Mouse (Mus musculus) heart, postnatal 10 days (tissue): ENCODE results near the gene Nucks1. TPM values are rescaled to one million over a fixed set of nuclear protein-coding genes. Genes with fewer than 3 reads are reported as not detected.

Source experiments
- DNase-seq, 2 experiments: peaks; one replicate each; pipeline ENCODE4 v3.0.0; 2021
- intact Hi-C: fragments of 180-260 bp; cut with DNase I; formaldehyde crosslinking; loops from one replicate; pipeline ENCODE4 v1.15.1; 2025
- total RNA-seq, 2 experiments: library from RNA; stranded (reverse); gene quantifications; 2 replicates each; pipeline ENCODE4 v1.2.3; 2021

Gene Nucks1
- total RNA-seq, 2 experiments from 2014 or later = 105 to 107 TPM

DNA sequence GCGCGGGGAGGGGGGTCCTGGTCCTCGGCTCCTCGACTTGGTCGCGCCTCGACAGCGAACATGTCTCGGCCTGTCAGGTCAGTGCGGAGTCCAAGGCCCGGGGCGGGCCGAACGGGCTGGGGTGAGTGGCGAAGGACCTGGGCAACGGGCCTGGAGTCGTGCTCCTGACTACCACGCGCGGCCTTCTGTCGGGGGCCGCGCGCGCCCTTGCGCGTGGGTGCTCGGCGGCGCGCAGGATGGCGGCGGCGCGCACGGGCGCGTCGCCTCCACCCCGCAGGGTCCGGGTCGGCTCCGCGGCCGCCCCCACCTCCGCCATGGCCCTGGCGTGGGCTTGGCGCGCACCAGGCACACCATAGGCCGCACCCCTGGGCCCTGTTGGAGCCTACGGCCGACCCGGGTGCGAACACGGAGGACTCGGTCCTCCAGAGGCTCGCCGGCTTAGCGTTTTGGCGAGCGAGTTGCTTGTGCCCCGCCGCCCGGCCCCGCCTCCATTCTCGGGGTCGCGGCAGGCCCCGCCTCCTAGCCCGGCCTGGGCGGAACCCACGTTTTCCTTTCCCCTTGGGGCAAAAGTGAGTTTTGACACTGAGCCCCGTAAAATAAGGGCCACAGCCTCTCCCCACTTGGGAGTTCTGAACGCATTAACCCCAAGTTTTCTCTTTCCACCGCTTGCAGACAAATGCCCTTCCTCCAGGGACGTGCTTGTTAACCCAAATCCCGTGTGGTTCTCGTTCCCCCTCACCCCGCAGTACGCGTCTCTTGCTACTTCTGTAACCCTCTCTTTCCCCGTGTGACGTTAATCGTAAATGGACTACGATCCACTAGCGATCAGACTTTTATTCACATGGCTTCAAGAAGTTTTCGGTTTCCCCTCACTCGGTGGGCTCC is 582 bp downstream of the Nucks1 start:
- peak; percentile 89 to 91 for DNase-seq
- intact Hi-C loops = loop anchor here (2.0 kb wide), 2 partner anchors 44 to 70 kb away; partner anchors contain the start of gene Rab29

DNA sequence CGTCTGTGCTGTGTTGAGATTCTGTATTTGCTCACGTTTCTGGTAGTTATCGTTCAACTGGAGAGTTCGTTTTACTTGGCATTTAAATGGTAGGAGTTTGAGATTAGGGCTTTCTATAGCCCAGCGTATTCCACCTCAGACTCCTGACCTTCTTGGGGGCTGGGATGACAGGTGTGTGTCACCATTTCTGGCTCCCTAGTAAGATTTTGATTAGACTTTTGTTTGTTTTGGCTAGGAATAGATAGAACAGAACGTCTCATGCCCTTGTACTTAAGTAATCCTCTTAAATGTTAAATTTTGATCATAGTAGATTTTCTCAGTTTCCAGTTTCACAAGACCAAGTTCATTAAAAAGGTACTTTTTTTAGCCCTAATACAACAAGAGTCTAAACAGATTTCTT is 7.3 kb downstream of the Nucks1 start:
- no peak for DNase-seq
- intact Hi-C loops = no loop called here

DNA sequence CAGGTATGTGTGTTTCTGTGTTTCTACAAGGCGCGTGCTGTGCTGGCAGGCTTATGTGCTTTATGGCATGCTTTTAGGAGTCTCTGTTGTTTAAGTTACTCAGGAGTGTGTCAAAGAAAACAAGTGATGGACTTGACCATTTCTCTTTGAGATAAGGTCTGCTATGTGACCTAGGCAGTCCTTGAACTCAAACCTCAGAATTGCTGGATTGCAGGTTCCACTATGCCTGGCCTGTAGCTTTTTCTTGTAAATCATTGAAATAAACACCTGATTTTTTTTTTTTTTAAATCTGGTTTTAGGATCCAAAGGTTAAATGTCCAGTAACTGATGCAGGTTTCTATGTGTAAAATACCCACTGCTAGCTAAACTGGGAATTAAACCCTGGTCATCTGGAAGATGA is 8.7 kb downstream of the Nucks1 start:
- DNase-seq = no peak
- intact Hi-C loops = no loop called here

GRCm38 (mm10) chr1:131922100-131922499 is 11.8 kb downstream of the Nucks1 start:
- DNase-seq = no peak
- intact Hi-C loops = no loop called here

GRCm38 (mm10) chr1:131933471-131933870 is 23.1 kb downstream of the Nucks1 start:
- intact Hi-C loops = no loop called here
- DNase-seq = no peak

DNA sequence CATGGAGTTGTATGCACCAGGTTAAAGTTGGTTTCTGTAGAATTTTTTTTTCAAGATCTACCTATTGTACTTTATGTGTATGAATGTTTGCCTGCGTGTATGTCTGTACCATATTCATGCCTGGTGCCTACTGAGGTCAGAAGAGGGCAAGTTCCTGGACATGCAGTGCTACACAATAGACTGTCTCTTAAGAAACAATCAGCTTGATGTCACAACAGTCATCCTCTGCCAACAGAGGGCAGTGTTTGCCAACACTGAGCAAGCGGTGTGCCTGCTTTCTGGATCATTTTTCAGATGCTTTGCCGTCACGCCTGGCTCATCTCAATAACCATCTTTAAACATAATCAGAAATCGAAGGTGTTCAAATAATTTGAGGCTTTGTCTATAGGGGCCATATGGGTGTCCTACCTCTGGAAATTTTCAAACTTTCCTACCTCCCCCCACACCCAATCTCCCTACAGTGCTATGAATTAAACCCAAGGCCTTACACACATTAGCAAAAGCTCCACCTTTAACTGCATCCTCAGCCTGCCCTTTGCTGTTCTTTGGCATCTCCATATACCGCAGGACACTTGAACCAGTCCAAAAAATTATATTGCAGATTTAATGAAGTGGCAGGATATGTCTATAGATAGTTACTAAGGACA is 27.4 kb downstream of the Nucks1 start:
- intact Hi-C loops = loop anchor here (1.0 to 5.0 kb wide), 3 partner anchors 44 to 180 kb away; no protein-coding TSS in a partner anchor

DNA sequence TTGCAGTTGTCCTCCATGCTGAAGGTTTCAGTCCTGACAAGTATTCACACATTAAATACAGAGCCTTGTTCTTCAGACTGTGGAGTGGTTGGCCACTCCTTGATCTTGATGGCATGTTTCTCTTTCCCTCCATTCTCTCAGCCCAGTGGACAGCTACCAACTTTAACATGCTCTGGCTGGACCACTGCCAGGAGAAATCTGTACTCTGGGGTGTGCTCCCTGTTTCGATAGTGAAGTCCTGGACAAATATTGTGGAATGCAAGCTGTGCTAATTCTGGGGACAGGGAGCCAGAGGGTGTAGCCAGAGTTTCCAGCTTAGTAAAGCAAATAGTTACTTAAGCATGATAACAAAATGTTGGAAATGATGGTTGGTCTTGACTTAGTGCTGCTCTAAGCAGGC is 28.5 kb downstream of the Nucks1 start:
- peak; percentile 77 for DNase-seq
- intact Hi-C loops = loop anchor here (5.0 kb wide), 1 partner anchor 178 kb away; no protein-coding TSS in a partner anchor

More for the DNA sequence above, 27.4 kb downstream of the Nucks1 start:
- DNase-seq = peak; percentile 83 to 86

DNA sequence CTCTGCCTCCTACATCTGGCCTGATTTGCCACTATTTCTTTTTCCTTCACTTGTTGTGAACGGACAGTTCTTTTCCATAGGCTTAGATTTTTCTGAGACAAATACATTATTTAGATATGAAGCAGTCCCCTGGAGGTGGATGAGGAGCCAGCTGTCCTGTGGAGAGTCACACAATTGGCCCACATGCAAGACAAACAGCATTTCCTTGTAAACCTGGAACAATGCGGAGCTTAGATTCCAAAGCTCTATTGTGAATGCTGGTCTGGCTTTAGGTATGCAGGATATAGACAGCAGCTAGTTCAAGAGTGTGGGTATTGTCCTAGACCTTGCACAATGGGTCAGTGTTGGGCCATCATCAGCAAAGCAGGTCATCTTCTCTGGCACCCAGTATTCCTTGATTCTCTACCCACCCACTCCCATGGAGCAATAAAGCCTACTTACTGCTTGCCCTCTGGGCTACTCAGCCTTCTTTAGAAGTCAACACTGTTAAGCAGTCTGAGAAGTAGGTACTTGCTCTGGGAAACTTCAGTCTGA is 30.4 kb downstream of the Nucks1 start:
- DNase-seq = no peak

DNA sequence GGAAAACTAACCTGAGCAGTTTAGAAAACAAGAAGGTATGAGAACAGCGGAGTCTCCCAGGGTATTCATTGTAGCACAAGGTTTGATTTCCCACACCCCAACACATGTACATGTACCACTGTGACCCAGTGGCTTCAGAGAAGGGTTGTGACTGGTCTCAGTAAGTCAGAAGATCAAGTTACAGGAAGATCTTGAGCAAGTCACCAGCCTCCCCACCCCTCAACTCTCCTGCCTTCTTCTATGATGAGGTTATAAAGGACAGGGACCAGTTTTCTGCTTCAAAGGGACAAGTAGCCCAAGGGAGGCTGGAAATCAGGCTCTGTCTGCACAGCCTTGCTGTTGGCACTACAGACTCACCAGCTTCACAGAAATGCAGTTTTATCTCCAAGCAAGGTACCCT is 31.2 kb downstream of the Nucks1 start:
- intact Hi-C loops = no loop called here
- no peak for DNase-seq

More for the DNA sequence above, 30.4 kb downstream of the Nucks1 start:
- intact Hi-C loops = no loop called here

DNA sequence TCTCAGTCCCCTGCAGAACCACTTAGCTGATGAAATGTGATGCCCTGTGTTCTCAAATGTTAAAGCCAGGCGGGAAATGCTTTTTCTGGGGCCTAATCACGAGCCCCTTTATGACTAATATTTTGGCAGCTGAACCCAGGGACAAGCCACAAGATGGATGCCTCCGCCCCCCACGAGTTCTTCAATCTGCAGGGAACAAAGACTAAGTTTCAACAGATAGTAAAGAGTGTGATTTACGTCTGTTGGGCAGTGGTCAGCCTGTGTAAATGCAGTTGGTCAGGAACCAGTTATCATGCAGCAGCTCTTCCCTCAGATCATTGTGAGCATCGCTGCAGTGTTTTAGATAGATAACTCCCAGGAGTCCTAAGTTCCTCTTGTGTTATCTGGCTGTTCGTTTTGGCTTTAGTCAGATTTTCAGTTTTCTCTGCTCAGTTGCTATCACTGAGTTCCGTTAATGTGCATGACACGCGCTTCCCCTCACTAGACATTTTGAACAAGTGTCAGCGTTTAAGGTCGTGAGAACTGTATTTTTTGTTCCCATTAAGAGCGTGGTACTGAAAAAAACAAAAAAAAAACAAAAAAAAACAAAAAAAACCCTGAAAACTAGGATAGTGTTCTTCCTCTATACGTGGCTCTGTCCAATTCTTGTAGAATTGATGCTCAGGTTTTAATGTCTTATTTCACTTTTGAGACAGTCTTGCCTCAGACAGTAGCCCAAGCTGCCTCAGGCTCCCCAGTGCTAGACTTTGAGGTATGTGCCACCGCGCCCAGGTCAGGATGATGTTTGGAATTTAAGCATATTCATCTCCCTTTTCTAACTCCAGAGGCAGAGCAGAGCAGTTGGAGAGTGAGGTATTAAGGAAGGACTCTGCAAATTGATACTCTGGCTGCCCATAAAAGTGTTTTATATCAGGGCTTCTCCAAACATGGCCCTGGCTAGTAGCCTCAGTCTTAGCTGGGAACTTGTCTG is 32.6 kb downstream of the Nucks1 start:
- intact Hi-C loops = no loop called here

GRCm38 (mm10) chr1:131945674-131946440 is 35.5 kb downstream of the Nucks1 start:
- intact Hi-C loops = no loop called here
- DNase-seq = no peak

More for the DNA sequence above, 32.6 kb downstream of the Nucks1 start:
- peak; percentile 40 to 42 for DNase-seq

GRCm38 (mm10) chr1:131946462-131947215 is 36.3 kb downstream of the Nucks1 start:
- intact Hi-C loops = no loop called here
- no peak for DNase-seq

DNA sequence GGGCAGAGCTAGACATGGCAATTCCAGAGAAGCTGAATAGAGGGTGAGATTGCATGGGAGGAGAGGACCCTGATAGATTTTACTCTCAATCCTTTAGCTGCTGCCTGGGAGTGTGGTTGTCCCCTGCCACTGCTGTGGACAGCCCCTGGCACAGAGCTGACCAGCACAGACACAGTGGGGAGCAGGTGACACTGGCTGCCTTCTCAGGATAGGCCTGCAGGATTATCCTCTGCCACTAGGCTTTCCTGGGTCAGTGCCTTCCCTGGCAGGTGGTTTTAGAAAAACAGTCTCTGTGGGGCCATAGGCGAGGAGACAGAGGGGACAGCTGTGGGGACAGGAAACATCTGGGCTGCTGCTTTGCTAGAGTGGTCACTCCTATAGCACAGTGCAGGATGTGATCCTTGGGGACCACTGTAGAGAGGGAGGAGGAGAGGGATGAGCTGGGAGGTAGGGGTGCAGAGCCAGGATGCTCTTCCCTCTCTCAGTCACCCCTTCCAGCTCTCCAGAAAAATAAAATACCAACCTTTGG is 37.7 kb downstream of the Nucks1 start:
- intact Hi-C loops = no loop called here
- DNase-seq = no peak

DNA sequence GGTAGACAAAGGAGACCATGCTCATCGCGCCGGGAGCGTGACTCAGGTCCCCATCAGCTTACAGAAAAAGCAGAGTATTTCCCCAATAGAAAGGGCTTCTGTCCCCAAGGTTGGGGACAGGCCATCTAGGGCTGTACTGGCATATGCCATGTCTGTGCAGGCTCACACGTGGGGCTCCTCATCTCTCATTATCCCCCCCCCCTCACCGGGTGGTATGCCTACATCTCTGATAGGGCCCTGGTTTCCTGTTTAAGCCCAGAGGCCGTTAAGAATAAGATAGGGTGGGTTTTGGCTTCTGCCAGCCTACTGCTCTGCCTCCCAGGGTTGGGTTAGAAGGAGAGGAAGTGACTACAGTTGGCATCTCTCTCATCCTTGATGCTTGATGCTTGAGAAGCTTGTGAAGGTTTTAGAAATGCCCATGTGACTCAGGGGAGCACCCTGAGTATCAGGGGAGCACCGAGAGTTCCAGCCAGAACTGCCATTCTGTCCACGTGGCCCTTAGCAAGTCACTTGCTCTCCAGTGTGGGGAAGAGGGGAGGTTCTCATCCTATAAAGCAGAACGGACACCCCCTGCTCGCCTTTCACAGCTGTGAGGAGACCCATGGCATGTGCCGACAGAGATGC is 44.0 kb downstream of the Nucks1 start:
- intact Hi-C loops = no loop called here
- no peak for DNase-seq

DNA sequence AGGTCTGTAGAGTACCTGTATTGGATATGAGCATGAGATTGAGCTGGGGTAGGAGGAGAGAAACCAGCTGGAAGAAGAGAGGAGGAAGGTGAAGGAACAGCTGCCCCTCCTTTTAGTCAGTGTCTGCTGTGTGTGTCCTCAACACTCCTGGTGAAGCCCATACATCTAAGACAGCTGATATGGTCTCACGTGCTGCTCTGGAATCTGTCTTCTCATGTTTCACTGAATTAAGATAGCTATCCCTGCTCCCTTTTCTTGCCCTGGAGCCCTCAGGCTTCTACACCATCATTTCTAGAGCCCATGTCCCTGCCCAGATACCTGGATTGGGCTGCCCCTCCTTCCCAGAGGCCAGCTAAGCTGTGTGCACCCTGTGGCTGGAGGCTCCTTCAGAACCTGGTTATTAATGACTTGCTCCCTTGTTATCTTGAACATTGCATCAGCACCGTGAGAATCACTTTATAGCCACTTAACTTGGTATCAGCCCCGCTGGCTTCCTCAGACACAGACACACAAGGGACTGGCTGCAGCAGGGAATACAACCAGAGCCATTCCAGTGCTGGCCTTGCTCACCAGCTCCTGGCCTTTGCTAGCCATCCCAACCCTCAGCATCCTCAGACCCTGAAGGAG is 44.9 kb downstream of the Nucks1 start:
- intact Hi-C loops = no loop called here

DNA sequence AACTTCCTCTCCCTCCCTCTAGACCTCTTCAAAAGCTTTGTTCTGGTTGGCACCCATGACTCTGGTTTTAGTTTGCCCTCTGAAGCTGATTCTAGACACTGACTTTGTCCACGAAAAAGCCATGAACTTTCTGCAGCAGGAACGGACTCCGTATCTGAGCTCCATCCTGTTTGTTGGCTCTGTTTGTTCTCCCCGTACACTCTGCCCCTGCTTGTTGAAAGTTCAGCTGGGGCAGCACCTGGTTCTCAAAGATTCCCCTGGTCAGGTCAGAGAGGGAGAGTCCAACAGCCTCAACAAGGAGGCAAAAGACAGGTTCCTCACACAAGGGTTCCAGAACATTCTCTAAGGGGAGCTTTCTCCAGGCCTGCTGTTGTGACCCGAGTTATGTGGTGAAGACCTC is 47.1 kb downstream of the Nucks1 start:
- no peak for DNase-seq
- intact Hi-C loops = no loop called here

More for the DNA sequence above, 44.9 kb downstream of the Nucks1 start:
- no peak for DNase-seq

DNA sequence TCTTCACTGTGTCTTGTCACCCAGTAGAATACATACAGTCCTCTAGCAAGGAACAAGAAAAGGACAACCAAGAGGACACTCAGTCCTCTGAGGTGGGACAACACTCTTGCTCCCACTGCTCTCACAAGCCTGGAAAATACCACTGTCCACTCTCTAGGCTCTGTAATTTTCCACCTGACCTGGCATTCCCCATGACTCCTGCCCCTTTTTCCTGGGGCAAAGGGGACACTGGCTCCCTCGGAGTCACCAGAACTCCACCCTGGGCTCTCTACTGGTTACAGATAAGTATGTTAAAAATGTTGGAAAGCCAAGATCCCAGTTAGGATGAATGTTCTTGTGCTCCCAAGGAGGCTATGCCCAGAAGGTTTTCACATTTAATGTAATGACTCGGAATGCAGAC is 50.7 kb downstream of the Nucks1 start:
- intact Hi-C loops = no loop called here
- no peak for DNase-seq
